Mouse (Mus musculus): ENCODE measurements around the gene Capza1. TPM values are rescaled to one million over a fixed set of nuclear protein-coding genes. Genes with fewer than 3 reads are reported as not detected.
"Not testable (repeated sequence)": the region's sequence is repeated elsewhere in the genome, so short reads cannot be mapped to it uniquely, and the experiment has no call there.

Gene Capza1
- polyA plus RNA-seq, 1 experiment: 215 TPM

DNA sequence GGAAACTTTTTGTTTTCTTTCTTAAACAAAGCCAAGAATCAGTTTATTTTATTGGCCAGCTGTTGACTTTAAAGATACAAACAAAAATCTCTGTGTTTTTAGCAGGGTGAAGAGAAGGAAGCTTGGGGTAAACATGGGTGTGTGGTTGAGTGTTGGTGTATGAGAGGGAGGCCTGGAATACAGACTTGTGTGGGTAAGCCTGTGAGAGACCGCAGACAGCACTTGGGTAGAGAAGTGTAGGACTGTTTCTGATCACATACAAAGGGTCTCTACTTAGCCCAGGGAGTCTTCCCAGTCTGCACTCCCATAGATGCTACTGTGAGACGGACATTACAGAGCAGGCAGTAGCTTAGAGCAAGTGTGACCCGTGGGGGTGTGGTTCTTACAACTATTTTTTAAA is 24.3 kb upstream of the Capza1 start:
- H3K4me1 ChIP-seq (ENCODE audit: control insufficient read depth, insufficient read depth, low read length): no peaks in the 10 kb centered on the region
- peaks cover 10% of the 10 kb centered on the region for H3K36me3 ChIP-seq (ENCODE audit: control insufficient read depth, insufficient read depth, low read length, poor library complexity, severe bottlenecking)
- no peak overlapping the region for H3K4me3 ChIP-seq (ENCODE audit: low read depth, low read length)
- H3K27me3 ChIP-seq (ENCODE audit: control insufficient read depth, insufficient read depth, low read length, poor library complexity, severe bottlenecking): no peaks in the 10 kb centered on the region
- H3K27ac ChIP-seq (ENCODE audit: insufficient read depth, low read length): no peak overlapping the region
- H3K9me3 ChIP-seq (replicated peaks; ENCODE audit: control insufficient read depth, insufficient read depth, low read length, poor library complexity, severe bottlenecking): no peaks in the 10 kb centered on the region
- no peak overlapping the region for H3K9ac ChIP-seq (ENCODE audit: low read depth, poor library complexity, severe bottlenecking)
- TF ChIP-seq CTCF (IDR thresholded peaks at IDR 0.05; ENCODE audit: low read depth, low read length) (no peak), POLR2A (IDR thresholded peaks at IDR 0.05; ENCODE audit: insufficient read depth, low read length) (no peak), EP300 (IDR thresholded peaks at IDR 0.05; ENCODE audit: insufficient read depth, low read depth, low read length) (no peak)

DNA sequence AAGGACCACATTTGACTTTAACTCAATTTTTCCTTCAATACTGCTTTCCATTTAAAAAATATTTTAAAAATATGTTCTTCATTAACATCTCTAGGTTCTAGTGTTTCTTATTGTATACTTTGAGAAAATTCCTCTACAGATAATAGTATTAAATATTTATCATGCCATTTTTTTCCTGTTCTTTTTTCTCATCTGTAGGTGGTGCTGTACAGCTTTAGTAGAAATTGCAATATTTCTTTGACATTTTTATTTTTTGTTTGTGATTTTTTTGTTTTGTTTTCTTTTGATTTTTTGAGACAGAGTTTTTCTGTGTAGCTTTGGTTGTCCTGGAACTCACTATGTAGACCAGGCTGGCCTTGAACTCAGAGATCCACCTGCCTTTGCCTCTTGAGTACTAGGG is 5.3 kb upstream of the Capza1 start:
- Histone ChIP-seq H3K9ac (ENCODE audit: low read depth, poor library complexity, severe bottlenecking) (no peak overlapping the region), H3K27ac (ENCODE audit: insufficient read depth, low read length) (no peak overlapping the region), H3K4me3 (ENCODE audit: low read depth, low read length) (no peak overlapping the region), H3K27me3 (ENCODE audit: control insufficient read depth, insufficient read depth, low read length, poor library complexity, severe bottlenecking) (no peaks in the 10 kb centered on the region), H3K4me1 (ENCODE audit: control insufficient read depth, insufficient read depth, low read length) (no peaks in the 10 kb centered on the region), H3K9me3 (replicated peaks; ENCODE audit: control insufficient read depth, insufficient read depth, low read length, poor library complexity, severe bottlenecking) (no peaks in the 10 kb centered on the region), H3K36me3 (ENCODE audit: control insufficient read depth, insufficient read depth, low read length, poor library complexity, severe bottlenecking) (peaks cover 14% of the 10 kb centered on the region)
- TF ChIP-seq CTCF (IDR thresholded peaks at IDR 0.05; ENCODE audit: low read depth, low read length) (no peak), POLR2A (IDR thresholded peaks at IDR 0.05; ENCODE audit: insufficient read depth, low read length) (no peak), EP300 (IDR thresholded peaks at IDR 0.05; ENCODE audit: insufficient read depth, low read depth, low read length) (no peak)

DNA sequence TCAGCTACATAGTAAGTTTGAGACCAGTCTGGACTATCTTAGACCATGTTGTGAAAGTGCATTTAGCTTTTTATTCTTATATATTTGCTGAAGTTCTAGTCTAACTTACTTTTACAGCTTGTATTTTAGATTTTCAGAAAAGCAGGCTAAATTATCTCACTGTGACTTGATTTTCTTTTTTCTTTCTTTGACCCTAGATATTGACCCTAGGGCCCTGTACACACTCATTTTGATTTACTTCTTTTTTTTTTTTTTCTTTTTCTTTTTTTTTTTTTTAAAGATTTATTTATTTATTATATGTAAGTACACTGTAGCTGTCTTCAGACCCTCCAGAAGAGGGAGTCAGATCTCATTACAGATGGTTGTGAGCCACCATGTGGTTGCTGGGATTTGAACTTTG is 2.4 kb upstream of the Capza1 start:
- H3K4me3 ChIP-seq (ENCODE audit: low read depth, low read length); H3K27ac ChIP-seq (ENCODE audit: insufficient read depth, low read length); H3K9me3 ChIP-seq (replicated peaks; ENCODE audit: control insufficient read depth, insufficient read depth, low read length, poor library complexity, severe bottlenecking); H3K9ac ChIP-seq (ENCODE audit: low read depth, poor library complexity, severe bottlenecking); H3K4me1 ChIP-seq (ENCODE audit: control insufficient read depth, insufficient read depth, low read length); H3K36me3 ChIP-seq (ENCODE audit: control insufficient read depth, insufficient read depth, low read length, poor library complexity, severe bottlenecking); H3K27me3 ChIP-seq (ENCODE audit: control insufficient read depth, insufficient read depth, low read length, poor library complexity, severe bottlenecking): not testable (repeated sequence)

DNA sequence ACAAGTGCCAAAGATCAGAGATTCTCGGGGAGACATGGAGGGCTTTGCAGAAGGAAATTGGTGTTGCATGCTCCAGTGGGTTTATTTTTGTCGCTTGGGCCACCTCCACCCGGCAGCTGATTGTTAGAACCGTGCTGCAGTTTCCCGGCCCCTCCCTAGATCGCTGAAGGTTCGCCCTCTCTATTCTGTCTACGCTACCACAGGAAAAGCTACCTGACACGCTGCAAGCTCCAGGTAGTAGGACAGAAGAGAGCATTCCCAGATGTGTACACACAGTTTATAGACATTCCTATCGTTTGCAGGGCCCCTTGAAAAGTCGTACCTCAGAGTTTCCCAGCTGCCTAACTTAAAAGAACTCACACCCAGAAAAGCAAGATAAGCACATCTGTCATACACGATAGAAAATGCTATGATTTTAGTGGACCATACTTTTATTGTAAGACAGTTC is 1.1 kb upstream of the Capza1 start:
- H3K36me3 ChIP-seq (ENCODE audit: control insufficient read depth, insufficient read depth, low read length, poor library complexity, severe bottlenecking): peaks cover 5% of the 10 kb centered on the region; the same call in 1 of the 2 replicates
- TF ChIP-seq EP300 (IDR thresholded peaks at IDR 0.05; ENCODE audit: insufficient read depth, low read depth, low read length) (no peak), POLR2A (IDR thresholded peaks at IDR 0.05; ENCODE audit: insufficient read depth, low read length) (no peak), CTCF (IDR thresholded peaks at IDR 0.05; ENCODE audit: low read depth, low read length) (no peak)

DNA sequence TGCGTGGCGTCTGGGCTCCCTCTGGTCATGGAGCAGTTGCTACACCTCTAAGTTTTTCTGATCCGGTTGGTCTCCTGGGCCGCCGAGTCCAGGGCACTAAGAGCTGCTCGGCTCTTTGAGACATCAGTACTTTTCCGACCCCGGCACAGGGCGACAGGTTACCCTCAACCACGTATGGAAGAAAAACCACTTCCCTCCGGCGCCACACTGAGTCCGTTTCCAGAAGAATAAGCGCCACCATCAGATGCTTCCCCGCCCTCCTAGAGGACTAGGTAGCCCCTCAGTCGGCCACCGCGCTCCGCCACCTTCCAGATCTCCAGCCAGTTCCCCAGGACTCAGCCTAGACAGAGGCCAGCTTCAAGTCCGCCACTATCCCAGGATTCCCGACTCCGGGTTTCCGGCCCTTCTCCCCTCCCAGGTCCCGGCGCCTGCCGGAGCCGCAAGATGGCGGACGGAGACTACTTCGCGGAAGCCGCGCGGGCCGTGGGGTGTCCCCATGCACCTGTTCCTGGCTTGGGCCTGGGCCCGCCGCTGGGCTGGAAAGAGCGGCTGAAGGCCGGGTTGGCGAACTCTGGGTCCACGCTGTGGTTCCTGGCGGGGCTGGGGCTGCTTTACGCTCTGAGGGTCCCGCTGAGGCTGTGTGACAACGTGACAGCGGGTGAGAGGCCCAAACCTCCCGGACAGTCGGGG is 491 bp upstream of the Capza1 start:
- H3K27me3 ChIP-seq (ENCODE audit: control insufficient read depth, insufficient read depth, low read length, poor library complexity, severe bottlenecking): no peaks in the 10 kb centered on the region
- H3K4me3 ChIP-seq (ENCODE audit: low read depth, low read length): peak overlapping the region; percentile 95
- H3K27ac ChIP-seq (ENCODE audit: insufficient read depth, low read length): peak overlapping the region; percentile 63
- H3K36me3 ChIP-seq (ENCODE audit: control insufficient read depth, insufficient read depth, low read length, poor library complexity, severe bottlenecking): 0 out of 2 replicates have a peak, but pooled peaks cover 3% of the 10 kb centered on the region
- TF ChIP-seq POLR2A (IDR thresholded peaks at IDR 0.05; ENCODE audit: insufficient read depth, low read length): peak; percentile 36
- TF ChIP-seq EP300 (IDR thresholded peaks at IDR 0.05; ENCODE audit: insufficient read depth, low read depth, low read length): no peak
- no peak for TF ChIP-seq CTCF (IDR thresholded peaks at IDR 0.05; ENCODE audit: low read depth, low read length)
- peak overlapping the region; percentile 96 for H3K9ac ChIP-seq (ENCODE audit: low read depth, poor library complexity, severe bottlenecking)
- H3K4me1 ChIP-seq (ENCODE audit: control insufficient read depth, insufficient read depth, low read length): no peaks in the 10 kb centered on the region
- no peaks in the 10 kb centered on the region for H3K9me3 ChIP-seq (replicated peaks; ENCODE audit: control insufficient read depth, insufficient read depth, low read length, poor library complexity, severe bottlenecking)

More for the DNA sequence above, 1.1 kb upstream of the Capza1 start:
- no peaks in the 10 kb centered on the region for H3K27me3 ChIP-seq (ENCODE audit: control insufficient read depth, insufficient read depth, low read length, poor library complexity, severe bottlenecking)
- H3K9me3 ChIP-seq (replicated peaks; ENCODE audit: control insufficient read depth, insufficient read depth, low read length, poor library complexity, severe bottlenecking): no peaks in the 10 kb centered on the region
- H3K9ac ChIP-seq (ENCODE audit: low read depth, poor library complexity, severe bottlenecking): peak overlapping the region; percentile 96
- peak overlapping the region; percentile 95 for H3K4me3 ChIP-seq (ENCODE audit: low read depth, low read length)
- H3K27ac ChIP-seq (ENCODE audit: insufficient read depth, low read length): peak overlapping the region; percentile 24
- H3K4me1 ChIP-seq (ENCODE audit: control insufficient read depth, insufficient read depth, low read length): no peaks in the 10 kb centered on the region

DNA sequence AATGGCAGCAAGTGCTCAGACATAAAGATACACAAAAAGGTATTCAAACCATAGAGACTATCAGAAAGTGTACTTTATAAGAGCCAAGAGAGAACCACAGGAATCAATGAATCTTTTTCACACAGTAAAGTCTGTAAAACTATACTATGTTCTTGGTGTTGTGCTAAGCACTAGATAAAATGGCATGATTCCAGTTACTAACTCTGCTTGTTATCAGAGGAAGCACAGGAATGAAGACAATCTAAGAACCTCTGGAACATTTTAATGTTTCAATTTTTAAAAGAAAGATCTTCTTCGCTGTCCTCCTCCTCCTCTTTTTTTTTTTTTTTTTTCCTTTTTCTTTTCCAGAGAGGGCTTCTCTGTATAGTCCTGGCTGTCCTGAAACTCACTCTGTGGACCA is 5.7 kb downstream of the Capza1 start:
- H3K36me3 ChIP-seq (ENCODE audit: control insufficient read depth, insufficient read depth, low read length, poor library complexity, severe bottlenecking): peaks cover 2% of the 10 kb centered on the region; the same call in 1 of the 2 replicates

More for the DNA sequence above, 5.7 kb downstream of the Capza1 start:
- TF ChIP-seq EP300 (IDR thresholded peaks at IDR 0.05; ENCODE audit: insufficient read depth, low read depth, low read length) (no peak), POLR2A (IDR thresholded peaks at IDR 0.05; ENCODE audit: insufficient read depth, low read length) (no peak), CTCF (IDR thresholded peaks at IDR 0.05; ENCODE audit: low read depth, low read length) (no peak)
- Histone ChIP-seq H3K27ac (ENCODE audit: insufficient read depth, low read length) (no peak overlapping the region), H3K4me1 (ENCODE audit: control insufficient read depth, insufficient read depth, low read length) (peaks cover 5% of the 10 kb centered on the region), H3K27me3 (ENCODE audit: control insufficient read depth, insufficient read depth, low read length, poor library complexity, severe bottlenecking) (no peaks in the 10 kb centered on the region), H3K4me3 (ENCODE audit: low read depth, low read length) (no peak overlapping the region), H3K9me3 (replicated peaks; ENCODE audit: control insufficient read depth, insufficient read depth, low read length, poor library complexity, severe bottlenecking) (no peaks in the 10 kb centered on the region), H3K9ac (ENCODE audit: low read depth, poor library complexity, severe bottlenecking) (no peak overlapping the region)

Data from ES-Bruce4 (cell line).